Mouse (Mus musculus) limb, embryonic 12.5 days (tissue): ENCODE results near the gene Sdhaf3. TPM values are rescaled to one million over a fixed set of nuclear protein-coding genes. Genes with fewer than 3 reads are reported as not detected.

ENCODE experiments used
- ATAC-seq: fragments of 200-750 bp; cut with Nextera tagmentation; 2 replicates; pipeline ENCODE4 v1.8.0; 2017; ENCODE audit warnings: low read depth, moderate TSS enrichment; ENCODE audit not compliant: insufficient number of reproducible peaks, insufficient read depth, low FRiP score, low TSS enrichment
- H3K27ac ChIP-seq: fragments of 300-500 bp; sonication (generic); 2 replicates; pipeline ENCODE4 v1.5.1; 2016; ENCODE audit warnings: mild to moderate bottlenecking, moderate library complexity
- H3K27me3 ChIP-seq: fragments of 300-500 bp; sonication (generic); 2 replicates; pipeline ENCODE4 v1.6.1; 2016; ENCODE audit warnings: mild to moderate bottlenecking, moderate library complexity
- H3K36me3 ChIP-seq: fragments of 300-500 bp; sonication (generic); 2 replicates; pipeline ENCODE4 v1.6.1; 2016; ENCODE audit warnings: mild to moderate bottlenecking, moderate library complexity
- H3K4me1 ChIP-seq: fragments of 300-500 bp; sonication (generic); replicated peaks from 2 replicates; pipeline ENCODE4 v1.6.1; 2016
- H3K4me2 ChIP-seq: fragments of 300-500 bp; sonication (generic); 2 replicates; pipeline ENCODE4 v1.6.1; 2016; ENCODE audit warnings: mild to moderate bottlenecking, moderate library complexity
- H3K4me3 ChIP-seq: fragments of 300-500 bp; sonication (generic); replicated peaks from 2 replicates; pipeline ENCODE4 v1.5.1; 2016; ENCODE audit warnings: mild to moderate bottlenecking
- H3K9ac ChIP-seq: fragments of 300-500 bp; sonication (generic); replicated peaks from 2 replicates; pipeline ENCODE4 v1.6.1; 2016; ENCODE audit warnings: mild to moderate bottlenecking, moderate library complexity
- H3K9me3 ChIP-seq: fragments of 300-500 bp; sonication (generic); 2 replicates; pipeline ENCODE4 v1.6.1; 2016; ENCODE audit warnings: mild to moderate bottlenecking, moderate library complexity
- WGBS: fragments of 180-500 bp; shearing (Covaris S2); methylation state at CpG from one replicate; pipeline ENCODE4 v1.1.7; 2016; 5-methylcytosine and 5-hydroxymethylcytosine counted together
- polyA plus RNA-seq: library from polyadenylated mRNA; unstranded; fragments of >200 nt; fragmentation: Nextera tagmentation; extraction: Ambion mirVana; gene quantifications from 2 replicates; pipeline ENCODE4 v1.2.1, GENCODE M21; 2016

The Sdhaf3 gene
- polyA plus RNA-seq, 1 experiment from 2014 or later, result 7.3 TPM

GRCm38 (mm10) chr6:7068782-7069181 is 113.0 kb downstream of the Sdhaf3 start:
- no peaks in the 10 kb centered on the region for H3K36me3 ChIP-seq
- H3K27ac ChIP-seq, result no peak overlapping the region
- ATAC-seq, result no peak
- H3K4me1 ChIP-seq, result no peaks in the 10 kb centered on the region
- H3K9me3 ChIP-seq, result no peaks in the 10 kb centered on the region
- 76% methylated on average over 3 of the region's 3 CpGs for WGBS
- no peak overlapping the region for H3K4me3 ChIP-seq
- H3K9ac ChIP-seq, result no peak overlapping the region
- no peaks in the 10 kb centered on the region for H3K27me3 ChIP-seq
- H3K4me2 ChIP-seq, result no peak overlapping the region

GRCm38 (mm10) chr6:7069463-7069862 is 113.7 kb downstream of the Sdhaf3 start:
- H3K36me3 ChIP-seq, result no peaks in the 10 kb centered on the region
- no peak overlapping the region for H3K27ac ChIP-seq
- H3K27me3 ChIP-seq, result no peaks in the 10 kb centered on the region
- H3K4me2 ChIP-seq, result no peak overlapping the region
- H3K4me3 ChIP-seq, result no peak overlapping the region
- no peaks in the 10 kb centered on the region for H3K4me1 ChIP-seq
- H3K9ac ChIP-seq, result no peak overlapping the region
- ATAC-seq, result no peak
- no peaks in the 10 kb centered on the region for H3K9me3 ChIP-seq
- WGBS, result 88% methylated on average over 2 of the region's 2 CpGs

GRCm38 (mm10) chr6:7082054-7082453 is 126.2 kb downstream of the Sdhaf3 start:
- ATAC-seq, result no peak
- WGBS, result 66% methylated on average over 3 of the region's 3 CpGs
- Histone ChIP-seq H3K27ac (no peak overlapping the region), H3K4me1 (no peaks in the 10 kb centered on the region), H3K4me3 (no peak overlapping the region), H3K27me3 (no peaks in the 10 kb centered on the region), H3K9me3 (no peaks in the 10 kb centered on the region), H3K4me2 (no peak overlapping the region), H3K36me3 (no peaks in the 10 kb centered on the region), H3K9ac (no peak overlapping the region)

- Histone ChIP-seq H3K9me3 (no peaks in the 10 kb centered on the region), H3K4me3 (no peak overlapping the region), H3K27me3 (no peaks in the 10 kb centered on the region), H3K9ac (no peak overlapping the region), H3K27ac (no peak overlapping the region), H3K36me3 (no peaks in the 10 kb centered on the region), H3K4me1 (no peaks in the 10 kb centered on the region), H3K4me2 (no peak overlapping the region)
- ATAC-seq, result no peak
- WGBS, result 70% methylated on average over 5 of the region's 5 CpGs
Measured at GRCm38 (mm10) chr6:7082467-7083259, 126.9 kb downstream of the Sdhaf3 start.

GRCm38 (mm10) chr6:7083661-7084060 is 127.9 kb downstream of the Sdhaf3 start:
- H3K4me1 ChIP-seq, result no peaks in the 10 kb centered on the region
- no peak overlapping the region for H3K4me2 ChIP-seq
- H3K9me3 ChIP-seq, result no peaks in the 10 kb centered on the region
- ATAC-seq, result no peak
- no peaks in the 10 kb centered on the region for H3K36me3 ChIP-seq
- 87% methylated on average over 4 of the region's 4 CpGs for WGBS
- H3K4me3 ChIP-seq, result no peak overlapping the region
- no peak overlapping the region for H3K9ac ChIP-seq
- no peak overlapping the region for H3K27ac ChIP-seq
- H3K27me3 ChIP-seq, result no peaks in the 10 kb centered on the region

- H3K4me3 ChIP-seq, result no peak overlapping the region
- whole genome bisulfite sequencing, result 71% methylated on average over 2 of the region's 2 CpGs
- no peak overlapping the region for H3K4me2 ChIP-seq
- H3K9ac ChIP-seq, result no peak overlapping the region
- H3K27me3 ChIP-seq, result no peaks in the 10 kb centered on the region
- no peaks in the 10 kb centered on the region for H3K4me1 ChIP-seq
- no peaks in the 10 kb centered on the region for H3K9me3 ChIP-seq
- H3K36me3 ChIP-seq, result no peaks in the 10 kb centered on the region
- H3K27ac ChIP-seq, result no peak overlapping the region
- ATAC-seq, result no peak
Measured at GRCm38 (mm10) chr6:7084370-7084769, 128.6 kb downstream of the Sdhaf3 start.

- H3K27me3 ChIP-seq, result no peaks in the 10 kb centered on the region
- H3K36me3 ChIP-seq, result no peaks in the 10 kb centered on the region
- 83% methylated on average over 2 of the region's 2 CpGs for WGBS
- no peak for ATAC-seq
- H3K4me3 ChIP-seq, result no peak overlapping the region
- H3K9ac ChIP-seq, result no peak overlapping the region
- no peaks in the 10 kb centered on the region for H3K4me1 ChIP-seq
- no peaks in the 10 kb centered on the region for H3K9me3 ChIP-seq
- no peak overlapping the region for H3K4me2 ChIP-seq
- H3K27ac ChIP-seq, result no peak overlapping the region
Measured at GRCm38 (mm10) chr6:7085506-7085905, 129.7 kb downstream of the Sdhaf3 start.

GRCm38 (mm10) chr6:7092094-7092493 is 136.3 kb downstream of the Sdhaf3 start:
- Histone ChIP-seq H3K27me3 (no peaks in the 10 kb centered on the region), H3K9ac (no peak overlapping the region), H3K4me3 (no peak overlapping the region), H3K4me1 (peaks cover 13% of the 10 kb centered on the region; the same call in 1 of the 2 replicates), H3K27ac (no peak overlapping the region), H3K9me3 (no peaks in the 10 kb centered on the region), H3K4me2 (no peak overlapping the region), H3K36me3 (no peaks in the 10 kb centered on the region)
- 79% methylated on average over 1 of the region's 1 CpGs for WGBS
- ATAC-seq, result no peak

Other genes with a start within 250 kb of the Sdhaf3 start
- gene Dlx6, start 92.7 kb upstream of the Sdhaf3 start, polyA plus RNA-seq, result 2.2 and 2.5 TPM in 2 replicates
- 33.9 and 42.5 TPM in 2 replicates for gene Dlx5, start 73.9 kb upstream of the Sdhaf3 start, polyA plus RNA-seq